ENCODE assay signal across 8 mouse cellular contexts in the genomic region with DNA sequence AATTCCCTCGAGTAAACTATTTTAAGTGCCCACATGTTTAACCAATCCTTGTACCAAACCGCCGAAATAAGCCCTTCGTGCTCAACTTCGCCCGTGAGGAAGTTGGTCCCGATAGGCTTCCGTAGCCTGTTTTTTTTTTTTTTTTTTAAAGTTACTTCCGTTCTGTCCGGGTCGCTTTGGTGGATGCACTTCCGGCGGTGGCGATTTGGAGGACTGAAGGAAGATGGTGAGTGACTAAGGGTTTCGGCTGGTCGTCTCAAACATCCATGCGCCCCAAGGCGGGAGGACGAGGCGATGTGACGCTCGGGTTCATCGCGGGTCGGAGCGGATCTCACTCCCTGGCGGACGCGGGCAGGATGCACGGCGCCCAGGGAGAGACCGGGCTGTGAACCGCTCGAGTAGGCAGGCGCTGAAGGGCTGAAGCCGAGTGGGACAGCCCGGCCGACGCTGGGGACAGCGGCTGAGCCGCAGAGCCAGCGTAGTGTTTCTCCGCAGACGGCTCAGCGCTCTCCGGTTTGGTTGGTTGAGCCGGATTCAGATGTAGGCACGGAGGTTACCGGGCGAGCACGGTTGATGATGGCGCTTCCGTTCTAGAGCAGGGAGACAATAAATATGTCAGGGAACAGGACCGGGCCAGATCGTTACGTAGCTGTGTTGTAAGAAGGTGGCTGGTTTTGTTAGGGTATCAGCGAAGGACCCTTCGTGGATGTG. TPM values are rescaled to one million over a fixed set of nuclear protein-coding genes. Genes with fewer than 3 reads are reported as not detected.
DNase-seq lines count a peak whose midpoint lies in the region; ATAC-seq and TF ChIP-seq lines count a peak whose summit lies in the region.

A gene (plus strand): TSS at position 169 of the 711 bp plus-strand sequence.

- ATAC-seq in erythroid progenitor cell, adult 5-6 weeks (replicated peaks; ENCODE audit: low FRiP score, poor library complexity, severe bottlenecking), result peak; percentile 89
- ATAC-seq in heart, embryonic 12.5 days (ENCODE audit: insufficient number of reproducible peaks, low FRiP score), result peak; percentile 87
- peak; percentile 74 for ATAC-seq in kidney, postnatal 0 days (replicated peaks; ENCODE audit: low FRiP score, low read depth)
- ATAC-seq in liver, embryonic 12.5 days, result peak; percentile 87
- ATAC-seq in stomach, embryonic 15.5 days (ENCODE audit: insufficient read depth, low FRiP score, low read depth), result peak; percentile 77

- H3K36me3 ChIP-seq in heart, embryonic 12.5 days, result peaks cover 30% of the 10 kb centered on the region
- peaks cover 21% of the 10 kb centered on the region for H3K36me3 ChIP-seq in kidney, postnatal 0 days (ENCODE audit: insufficient read depth, low read length)
- peaks cover 35% of the 10 kb centered on the region for H3K36me3 ChIP-seq in liver, embryonic 12.5 days
- peaks cover 13% of the 10 kb centered on the region for H3K36me3 ChIP-seq in stomach, embryonic 15.5 days

- peak within 1 kb of the TSS; percentile 93 for H3K9ac ChIP-seq in heart, embryonic 12.5 days
- peak within 1 kb of the TSS; percentile 97 for H3K9ac ChIP-seq in kidney, postnatal 0 days (ENCODE audit: low read depth, low read length)
- H3K9ac ChIP-seq in liver, embryonic 12.5 days, result peak within 1 kb of the TSS; percentile 83
- H3K9ac ChIP-seq in stomach, embryonic 15.5 days, result peak within 1 kb of the TSS; percentile 58

- DNase-seq in CD4-positive, CD25-positive, alpha-beta regulatory T cell, adult 2 months (ENCODE audit: low read depth, low spot score), result peak; percentile 91
- peak; percentile 84 for DNase-seq in brain, embryonic 18.5 days (ENCODE audit: low read depth, low spot score)
- DNase-seq in kidney, postnatal 0 days (ENCODE audit: low spot score), result peak; percentile 92
- DNase-seq in natural killer cell, adult 2 months (ENCODE audit: low spot score in 2 of 2), result peak; percentile 78 to 84

- no peaks in the 10 kb centered on the region for H3K27me3 ChIP-seq in heart, embryonic 12.5 days (replicated peaks)
- H3K27me3 ChIP-seq in kidney, postnatal 0 days (ENCODE audit: insufficient read depth, low read length), result no peaks in the 10 kb centered on the region
- H3K27me3 ChIP-seq in liver, embryonic 12.5 days (replicated peaks), result no peaks in the 10 kb centered on the region
- H3K27me3 ChIP-seq in stomach, embryonic 15.5 days (replicated peaks), result no peaks in the 10 kb centered on the region

- WGBS in heart, embryonic 12.5 days, result under 1% methylated on average over 58 of the region's 58 CpGs
- under 1% methylated on average over 58 of the region's 58 CpGs for WGBS in kidney, postnatal 0 days
- WGBS in liver, embryonic 12.5 days (ENCODE audit: insufficient replicate concordance), result under 1% methylated on average over 58 of the region's 58 CpGs
- under 1% methylated on average over 58 of the region's 58 CpGs for WGBS in stomach, embryonic 15.5 days

- peak within 1 kb of the TSS; percentile 84 for H3K4me3 ChIP-seq in heart, embryonic 12.5 days
- peak within 1 kb of the TSS; percentile 98 for H3K4me3 ChIP-seq in kidney, postnatal 0 days (replicated peaks; ENCODE audit: low read depth, low read length)
- H3K4me3 ChIP-seq in liver, embryonic 12.5 days, result peak within 1 kb of the TSS; percentile 81
- peak within 1 kb of the TSS; percentile 73 for H3K4me3 ChIP-seq in stomach, embryonic 15.5 days (replicated peaks)

- no peak for TF ChIP-seq CTCF in kidney, postnatal 0 days (IDR thresholded peaks at IDR 0.05; ENCODE audit: low read depth)

- peak within 1 kb of the TSS; percentile 86 for H3K27ac ChIP-seq in heart, embryonic 12.5 days (ENCODE audit: poor library complexity, severe bottlenecking)
- H3K27ac ChIP-seq in kidney, postnatal 0 days, result peak within 1 kb of the TSS; percentile 95
- peak within 1 kb of the TSS; percentile 97 for H3K27ac ChIP-seq in liver, embryonic 12.5 days
- peak within 1 kb of the TSS; percentile 89 for H3K27ac ChIP-seq in stomach, embryonic 15.5 days

- H3K9me3 ChIP-seq in heart, embryonic 12.5 days (replicated peaks), result no peaks in the 10 kb centered on the region
- H3K9me3 ChIP-seq in kidney, postnatal 0 days (replicated peaks; ENCODE audit: low read length), result no peaks in the 10 kb centered on the region
- H3K9me3 ChIP-seq in liver, embryonic 12.5 days (replicated peaks), result no peaks in the 10 kb centered on the region
- no peaks in the 10 kb centered on the region for H3K9me3 ChIP-seq in stomach, embryonic 15.5 days

- peaks cover 10% of the 10 kb centered on the region for H3K4me1 ChIP-seq in heart, embryonic 12.5 days (replicated peaks)
- H3K4me1 ChIP-seq in kidney, postnatal 0 days (replicated peaks; ENCODE audit: insufficient read depth, low read length), result peaks cover 6% of the 10 kb centered on the region; the same call in 1 of the 2 replicates
- H3K4me1 ChIP-seq in liver, embryonic 12.5 days, result peaks cover 41% of the 10 kb centered on the region
- peaks cover 14% of the 10 kb centered on the region for H3K4me1 ChIP-seq in stomach, embryonic 15.5 days

- peak within 1 kb of the TSS; percentile 91 for H3K4me2 ChIP-seq in heart, embryonic 12.5 days
- H3K4me2 ChIP-seq in kidney, postnatal 0 days (ENCODE audit: low read length), result peak within 1 kb of the TSS; percentile 78
- peak within 1 kb of the TSS; percentile 80 for H3K4me2 ChIP-seq in liver, embryonic 12.5 days
- H3K4me2 ChIP-seq in stomach, embryonic 15.5 days, result peak within 1 kb of the TSS; percentile 92

RNA-seq across cellular contexts. Expression of the gene that starts here (rescaled TPM):
- total RNA-seq in erythroid progenitor cell, adult 5-6 weeks (2015; ENCODE audit: low replicate concordance), result 70.0 and 102 TPM in 2 replicates
- 46.8 and 113 TPM in 2 replicates for total RNA-seq in erythroid progenitor cell, adult 5-6 weeks (2017; ENCODE audit: low replicate concordance)
- 210 and 221 TPM in 2 replicates for polyA plus RNA-seq in heart, embryonic 12.5 days (2016; fragmentation: Nextera tagmentation; extraction: Ambion mirVana)
- polyA plus RNA-seq in kidney, postnatal 0 days (2015; fragmentation: Nextera tagmentation; extraction: Ambion mirVana), result 236 and 264 TPM in 2 replicates
- polyA plus RNA-seq in liver, embryonic 12.5 days (2016; fragmentation: Nextera tagmentation; extraction: Ambion mirVana), result 212 and 224 TPM in 2 replicates
- 206 and 240 TPM in 2 replicates for polyA plus RNA-seq in stomach, embryonic 15.5 days (2015; fragmentation: Nextera tagmentation; extraction: Ambion mirVana)

Comparison
In these comparisons a context has a peak if more than half of its experiments do, and no peak if none do; other contexts are left out.
1. Peak in every context shown above with its lines: DNase-seq, ATAC-seq, H3K4me3 ChIP-seq and H3K27ac ChIP-seq.